Mouse (Mus musculus) urinary bladder, postnatal 14 days (tissue): ENCODE data around the gene Fam3a.
"Not testable (repeated sequence)": the region's sequence is repeated elsewhere in the genome, so short reads cannot be mapped to it uniquely, and the experiment has no call there.

Source experiments
- DNase-seq: peaks from one replicate; pipeline ENCODE4 v3.0.0; 2021; ENCODE audit warnings: low spot score

The Fam3a gene

DNA sequence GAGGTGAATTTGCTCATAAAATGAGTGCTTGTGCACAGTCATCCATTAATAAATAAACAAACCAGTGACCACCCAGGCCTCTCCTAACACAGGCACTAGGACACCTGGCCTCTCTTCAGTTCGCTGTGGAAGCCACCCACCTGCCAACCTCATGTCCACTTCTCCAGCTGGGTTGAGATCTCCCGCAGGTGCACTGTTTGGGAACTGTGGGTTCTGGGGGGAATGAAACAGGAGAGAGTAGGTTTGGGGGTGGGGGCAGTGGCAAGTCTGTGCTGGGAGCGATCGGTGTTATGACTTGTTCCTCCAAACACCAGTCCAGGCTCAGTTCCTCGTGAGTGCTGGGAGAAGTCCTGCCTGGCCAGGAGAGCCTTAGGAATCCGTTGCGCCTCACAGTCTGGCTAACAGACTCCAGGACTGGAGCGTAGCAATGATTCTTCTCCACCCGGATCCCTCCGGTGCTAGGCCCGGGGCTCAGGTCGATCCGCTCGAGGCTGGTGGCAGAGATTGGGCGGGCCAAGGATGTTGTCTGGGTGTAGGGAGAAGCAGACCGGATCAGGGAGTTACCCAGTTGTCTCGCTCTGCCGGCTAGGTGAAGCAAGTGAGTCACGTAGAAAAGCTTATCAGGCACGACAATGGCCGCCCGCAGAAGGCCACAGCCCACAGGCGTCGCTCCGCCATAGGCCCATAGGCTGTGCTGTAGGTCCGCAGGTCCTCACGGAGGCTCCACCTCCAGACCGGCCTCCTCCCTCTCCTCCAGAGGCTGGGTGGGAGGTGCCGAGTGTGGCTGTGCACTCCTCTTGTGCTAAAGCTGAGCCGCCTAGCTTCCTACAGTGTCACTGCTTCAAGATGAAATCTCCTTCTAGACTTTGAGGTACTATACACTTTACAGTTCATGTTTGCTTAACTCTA lies at the start of gene Fam3a, which contains the start of gene Ikbkg:
Gene Fam3a, minus strand, starts transcription at position 738 of the 909 bp plus-strand sequence.
Gene Ikbkg, plus strand, starts transcription at position 756 of the 909 bp plus-strand sequence.
- DNase-seq = peak; percentile 85

DNA sequence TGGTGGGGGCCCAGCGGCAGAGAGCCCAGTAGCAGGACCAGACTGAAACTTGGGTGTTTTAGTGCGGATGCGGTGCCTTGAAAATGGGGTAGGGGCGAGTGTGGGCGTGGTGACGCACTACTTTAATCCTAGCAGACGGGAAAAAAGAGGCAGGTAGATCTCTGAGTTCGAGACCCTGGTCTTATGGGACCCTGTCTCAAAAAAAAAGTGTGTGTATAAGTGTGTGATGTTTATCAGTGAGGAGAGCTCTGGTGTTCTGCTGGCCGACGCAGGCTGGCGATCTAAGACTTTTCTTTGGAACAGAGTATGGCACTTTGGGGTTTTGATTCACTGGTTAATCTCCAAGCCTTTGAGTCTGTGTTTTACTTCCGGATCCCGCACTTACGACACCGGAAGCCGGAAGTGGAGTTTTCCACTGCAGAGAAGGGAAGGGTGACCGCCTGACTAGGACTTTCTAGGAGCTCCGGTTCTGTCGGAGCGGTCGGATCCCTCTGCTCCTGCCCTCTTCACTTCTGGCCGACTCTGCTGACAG lies 36.3 kb upstream of the Fam3a start:
- DNase-seq = peak; percentile 71

DNA sequence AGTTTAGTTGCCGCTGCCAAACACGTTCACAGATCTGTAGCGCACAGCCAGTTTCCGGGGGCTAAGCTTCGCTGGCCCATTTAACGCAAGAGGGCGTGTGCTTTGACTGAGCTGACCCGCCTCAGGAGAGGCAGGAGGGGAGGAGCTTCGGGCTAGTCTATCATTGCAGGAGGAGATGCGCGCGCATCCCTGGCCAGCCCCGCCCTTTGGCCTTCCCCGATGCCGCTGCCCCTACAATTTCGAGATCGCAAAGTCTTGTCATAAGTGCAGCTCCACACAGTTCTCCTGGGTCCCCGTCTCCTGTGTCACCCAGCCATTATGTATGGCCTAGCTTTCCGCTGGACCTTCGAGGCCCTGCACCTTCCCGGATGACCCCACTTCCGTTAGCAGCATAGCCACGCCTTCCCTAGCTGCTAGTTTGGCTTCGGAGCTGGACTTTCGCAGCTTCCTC lies 35.8 kb upstream of the Fam3a start, which contains the start of gene G6pdx:
Gene G6pdx, minus strand, starts transcription at position 369 of the 451 bp plus-strand sequence.
- peak; percentile 88 for DNase-seq

GRCm38 (mm10) chrX:74428146-74428825 lies 35.2 kb upstream of the Fam3a start:
- peak; percentile 3 for DNase-seq

GRCm38 (mm10) chrX:74427116-74427515 lies 34.0 kb upstream of the Fam3a start:
- no peak for DNase-seq

DNA sequence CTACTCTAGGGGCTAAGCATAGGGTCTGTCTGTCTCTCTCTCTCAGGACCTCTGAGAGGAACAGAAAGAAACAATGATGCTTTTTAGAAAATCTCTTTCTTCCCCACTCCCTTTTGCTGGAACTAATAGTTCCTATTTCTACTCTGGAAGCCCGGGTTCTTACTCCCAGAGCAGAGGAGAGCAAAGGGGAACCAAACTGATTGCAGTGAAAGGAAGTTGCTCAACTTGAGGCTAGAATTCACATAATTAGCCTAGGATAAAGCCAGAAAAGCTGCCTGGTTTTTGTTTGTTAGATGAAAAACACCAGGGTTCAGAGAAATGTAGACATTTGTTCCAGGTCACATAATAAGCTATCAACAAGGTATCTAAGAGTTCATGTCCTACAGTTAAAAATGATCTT lies 33.2 kb upstream of the Fam3a start:
- no peak for DNase-seq

DNA sequence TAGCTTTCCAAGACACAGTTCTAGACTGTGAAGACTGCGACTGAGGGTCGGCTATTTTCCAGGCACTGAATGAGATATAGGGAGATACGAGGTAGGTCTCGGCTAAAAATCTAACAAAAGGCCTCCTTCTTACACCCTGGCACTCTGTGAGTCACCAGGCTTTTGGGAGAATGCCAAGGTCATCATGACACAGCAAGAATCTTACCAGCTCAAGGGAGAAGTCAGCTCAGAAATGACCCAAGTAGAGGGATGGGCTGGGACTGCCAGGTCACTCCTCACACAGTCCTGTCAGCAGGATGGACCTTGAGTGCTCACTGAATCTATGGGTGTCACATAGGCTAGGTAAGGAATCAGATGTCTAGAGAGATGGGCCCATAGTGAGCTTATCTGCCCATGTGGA lies 32.1 kb upstream of the Fam3a start:
- DNase-seq = peak; percentile 69

- DNase-seq = peak; percentile 45
Measured at GRCm38 (mm10) chrX:74424443-74424842, 31.4 kb upstream of the Fam3a start.

GRCm38 (mm10) chrX:74413377-74413776 lies 20.3 kb upstream of the Fam3a start:
- peak; percentile 58 for DNase-seq

- DNase-seq = no peak
Measured at GRCm38 (mm10) chrX:74408340-74408739, 15.3 kb upstream of the Fam3a start.

DNA sequence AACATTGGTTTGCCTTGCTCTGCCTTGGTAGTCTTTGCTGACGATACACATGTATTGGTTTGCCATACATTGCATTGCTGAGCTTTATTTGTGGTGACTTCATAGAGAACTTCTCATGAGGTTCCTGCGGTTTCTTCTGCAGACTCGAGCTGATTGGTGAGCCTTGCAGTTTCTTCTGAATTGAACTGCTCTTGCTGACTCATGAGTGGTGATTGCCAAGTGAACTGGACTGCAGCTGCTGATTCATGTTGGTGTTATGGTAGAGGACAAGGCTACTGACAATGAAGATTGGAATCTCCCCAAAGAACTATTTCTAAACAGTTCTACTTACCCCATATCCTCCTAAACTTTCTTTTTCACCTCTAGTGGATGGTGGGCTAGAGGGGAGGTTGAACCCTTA lies 7.1 kb upstream of the Fam3a start:
- DNase-seq = no peak

DNA sequence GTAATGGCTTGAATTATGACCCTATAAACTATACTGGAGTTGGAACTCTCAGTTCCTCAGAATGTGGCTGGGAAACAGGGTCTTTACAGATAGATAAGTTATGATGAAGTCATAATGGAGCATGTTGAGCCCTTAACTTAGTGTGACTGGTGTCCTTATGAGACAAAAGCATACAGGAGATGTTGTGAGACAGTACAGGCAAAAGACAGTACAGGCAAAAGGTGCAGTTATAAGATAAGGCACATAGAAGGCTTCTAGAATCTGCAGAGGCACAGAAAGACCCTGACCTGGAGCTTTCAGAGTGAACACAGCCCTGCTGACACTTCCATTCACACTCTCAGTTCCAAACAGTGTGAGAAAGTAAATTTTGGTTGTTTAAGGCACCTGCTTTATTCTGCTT lies 4.9 kb downstream of the Fam3a start:
- no peak for DNase-seq

DNA sequence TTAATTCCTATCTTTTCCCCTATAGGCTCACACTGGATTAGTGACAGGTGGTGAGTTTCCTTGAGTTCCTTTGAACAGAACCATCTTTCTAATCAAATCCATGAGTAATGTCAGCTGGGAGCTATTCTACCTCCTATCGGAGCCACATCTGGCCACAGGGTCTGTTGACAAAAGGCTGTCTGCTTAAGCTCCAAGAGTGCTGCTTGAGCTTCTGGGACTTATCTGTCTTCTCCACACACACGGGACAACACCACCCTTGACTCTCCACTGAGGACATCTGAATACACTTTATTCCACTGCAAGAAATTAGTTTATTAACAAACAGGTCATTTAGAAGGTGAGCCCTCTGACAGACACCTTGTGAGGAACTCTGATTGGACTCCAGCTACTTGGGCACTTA lies 8.6 kb downstream of the Fam3a start:
- DNase-seq = no peak

- peak; percentile 89 for DNase-seq
Measured at GRCm38 (mm10) chrX:74372888-74373549, 20.1 kb downstream of the Fam3a start, which contains the start of the genes Ubl4a and Slc10a3. Gene Ubl4a, minus strand, starts transcription at chrX:74373218. Gene Slc10a3, minus strand, starts transcription at chrX:74373349.

- peak; percentile 76 for DNase-seq
Measured at GRCm38 (mm10) chrX:74368209-74368909, 24.7 kb downstream of the Fam3a start.

- no peak for DNase-seq
Measured at GRCm38 (mm10) chrX:74367512-74367911, 25.6 kb downstream of the Fam3a start.

DNA sequence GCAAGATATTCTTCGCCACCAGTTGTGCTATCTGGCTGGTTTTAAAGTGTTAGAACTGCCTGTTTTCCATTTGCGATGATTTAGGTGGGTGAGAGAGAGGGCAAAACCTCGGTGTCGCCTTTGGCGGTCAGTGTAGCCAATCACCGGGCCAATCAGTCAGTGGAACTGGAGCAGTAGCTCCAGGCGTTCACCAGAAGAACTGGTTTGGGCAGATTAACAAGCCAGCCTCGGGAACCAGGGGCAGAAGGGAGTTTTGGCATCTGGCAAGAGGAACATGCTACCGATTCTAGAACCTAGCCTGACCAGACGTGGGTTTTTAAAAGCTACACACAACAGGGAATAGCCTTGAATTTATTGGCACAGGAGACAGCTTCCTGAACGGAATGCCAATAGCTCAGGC lies 33.9 kb downstream of the Fam3a start:
- peak; percentile 58 for DNase-seq

- DNase-seq = not testable (repeated sequence)
Measured at GRCm38 (mm10) chrX:74357069-74357468, 36.0 kb downstream of the Fam3a start.

DNA sequence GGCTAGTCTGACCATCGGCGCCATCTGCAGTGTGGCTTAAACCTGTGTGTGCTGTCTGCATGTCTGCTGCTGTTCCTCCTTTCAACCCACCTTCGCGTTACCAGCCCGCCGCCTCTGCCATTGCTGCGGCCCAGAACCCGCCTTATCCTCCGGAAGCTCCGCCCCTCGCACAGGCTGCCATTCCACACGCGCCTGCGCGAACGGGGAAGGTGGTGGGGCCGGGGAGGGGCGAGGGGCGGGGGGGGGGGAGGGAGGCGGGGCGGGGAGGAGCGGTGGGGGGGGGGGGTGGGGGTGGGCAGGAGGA lies 39.7 kb downstream of the Fam3a start, which contains the start of gene Lage3:
Gene Lage3, minus strand, starts transcription at position 152 of the 304 bp plus-strand sequence.
- peak; percentile 79 for DNase-seq

- DNase-seq = no peak
Measured at GRCm38 (mm10) chrX:74352645-74353466, 40.2 kb downstream of the Fam3a start.
